Mouse (Mus musculus): Measurements from ENCODE around the gene Rnf214.

Rnf214 gene

GRCm38 (mm10) chr9:45935628-45936210, 29.0 kb upstream of the Rnf214 start, which contains the start of gene Tagln:
Gene Tagln, minus strand, starts transcription at chr9:45936058.
- DNase-seq: no peak

- DNase-seq: peak; percentile 60
Measured at GRCm38 (mm10) chr9:45932571-45933415, 26.1 kb upstream of the Rnf214 start.

DNA sequence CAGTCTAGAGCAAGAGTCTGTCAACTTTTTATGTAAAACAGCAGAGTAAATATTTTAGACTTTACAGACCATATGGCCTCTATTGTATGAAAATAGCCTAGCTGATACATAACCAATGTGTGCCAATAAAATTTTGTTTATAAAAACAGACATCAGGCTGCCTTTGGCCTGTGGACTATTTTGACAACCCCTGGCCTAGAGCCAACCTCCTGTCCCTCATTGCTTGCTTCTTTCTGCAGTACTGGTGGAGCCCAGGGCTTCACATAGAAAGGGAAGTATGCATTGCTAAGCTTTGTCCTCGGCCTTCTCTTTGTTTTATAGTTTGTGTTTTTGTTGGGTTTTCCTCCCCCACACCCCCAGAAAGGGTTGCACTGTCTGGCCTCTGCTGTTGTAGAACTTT, 25.2 kb upstream of the Rnf214 start:
- DNase-seq: no peak

- no peak for DNase-seq
Measured at GRCm38 (mm10) chr9:45929285-45929684, 22.6 kb upstream of the Rnf214 start.

GRCm38 (mm10) chr9:45919895-45920294, 13.2 kb upstream of the Rnf214 start:
- no peak for DNase-seq

DNA sequence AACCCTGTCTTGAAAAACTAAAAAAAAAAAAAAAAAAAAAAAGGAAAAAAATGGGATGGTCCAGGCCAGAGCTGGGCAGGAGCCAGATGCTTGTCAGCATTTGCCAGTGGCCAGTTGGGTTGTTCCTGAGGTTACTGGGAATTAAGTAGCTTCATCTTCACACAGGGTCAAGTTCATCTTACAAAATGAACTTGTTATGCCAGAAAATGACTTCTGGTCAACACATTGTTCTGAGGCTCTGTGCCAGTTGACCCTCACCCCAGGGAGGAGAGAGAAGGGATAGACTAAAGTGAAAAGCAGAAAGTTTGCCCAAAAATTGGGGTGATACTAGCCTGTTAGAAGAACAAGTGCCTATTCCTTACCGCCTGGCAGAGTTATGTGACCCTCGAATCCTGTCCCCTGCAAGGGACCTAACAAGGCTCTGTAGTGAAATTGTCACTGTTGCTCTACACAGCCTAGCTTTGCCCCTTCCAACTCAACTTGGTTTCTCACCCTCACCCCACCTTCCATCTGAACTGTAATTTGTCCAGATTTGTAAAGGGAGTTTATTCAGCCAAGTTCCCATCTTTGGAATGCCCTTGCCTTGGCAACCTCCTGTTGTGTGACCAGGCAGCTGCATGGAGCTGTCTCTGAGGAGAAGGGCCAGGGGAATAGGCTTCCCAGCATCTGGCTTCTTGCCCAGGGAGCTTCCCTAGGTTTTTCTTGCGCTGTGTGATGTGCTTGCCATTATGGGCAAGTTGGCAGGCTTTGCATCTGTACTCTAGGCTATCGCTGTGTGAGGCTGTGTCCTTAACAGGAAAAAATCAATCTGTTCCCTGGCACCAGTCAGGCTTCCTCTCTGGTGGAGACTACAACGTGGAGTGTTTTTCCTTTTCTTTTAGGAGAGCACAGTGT, 10.6 kb upstream of the Rnf214 start:
- peak; percentile 62 for DNase-seq

DNA sequence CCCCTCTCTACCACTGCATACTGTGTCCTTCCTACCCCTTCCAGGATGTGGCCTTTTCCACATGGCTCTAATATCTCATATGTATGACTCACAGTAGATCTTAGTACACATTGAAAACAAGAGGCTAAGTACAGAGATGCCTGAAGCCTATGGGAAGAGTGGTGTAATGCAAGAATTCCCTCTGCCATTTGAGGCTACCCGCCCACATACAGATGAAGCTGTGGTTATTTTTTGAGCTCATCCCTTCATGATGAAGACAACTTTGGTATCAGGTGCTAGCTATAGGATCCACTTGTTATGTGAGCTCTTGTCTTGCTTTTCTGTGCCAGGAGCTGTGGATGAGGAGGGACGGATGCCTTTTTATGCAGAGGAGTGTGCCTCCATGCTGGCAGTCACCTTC, 8.9 kb upstream of the Rnf214 start:
- no peak for DNase-seq

- DNase-seq: no peak
Measured at GRCm38 (mm10) chr9:45911673-45912072, 5.0 kb upstream of the Rnf214 start.

- DNase-seq: no peak
Measured at GRCm38 (mm10) chr9:45910995-45911394, 4.3 kb upstream of the Rnf214 start.

- no peak for DNase-seq
Measured at GRCm38 (mm10) chr9:45907078-45907428, 342 bp upstream of the Rnf214 start.

DNA sequence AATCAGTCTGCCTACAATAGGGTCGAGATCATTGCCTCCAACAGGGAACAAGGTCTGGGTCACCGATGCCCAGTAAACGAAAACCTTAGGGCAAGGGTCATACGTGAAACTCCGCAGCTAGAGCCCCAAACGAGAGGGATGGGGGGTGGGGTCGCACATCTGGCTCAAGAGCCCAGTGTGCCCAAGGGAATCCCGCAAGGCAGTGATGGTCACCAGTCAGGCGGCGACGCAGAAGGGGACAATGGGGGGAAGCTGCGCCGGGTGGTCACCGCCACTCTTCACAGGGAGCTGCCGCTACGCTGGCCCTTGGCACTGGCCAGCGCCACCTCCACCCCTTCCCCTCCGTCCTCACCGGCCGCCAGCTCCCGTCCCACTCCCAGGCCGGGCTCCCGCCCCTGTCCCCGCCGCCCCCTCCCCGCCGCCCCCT, 887 bp downstream of the Rnf214 start:
- no peak for DNase-seq

GRCm38 (mm10) chr9:45905196-45905595, 1.5 kb downstream of the Rnf214 start:
- no peak for DNase-seq

DNA sequence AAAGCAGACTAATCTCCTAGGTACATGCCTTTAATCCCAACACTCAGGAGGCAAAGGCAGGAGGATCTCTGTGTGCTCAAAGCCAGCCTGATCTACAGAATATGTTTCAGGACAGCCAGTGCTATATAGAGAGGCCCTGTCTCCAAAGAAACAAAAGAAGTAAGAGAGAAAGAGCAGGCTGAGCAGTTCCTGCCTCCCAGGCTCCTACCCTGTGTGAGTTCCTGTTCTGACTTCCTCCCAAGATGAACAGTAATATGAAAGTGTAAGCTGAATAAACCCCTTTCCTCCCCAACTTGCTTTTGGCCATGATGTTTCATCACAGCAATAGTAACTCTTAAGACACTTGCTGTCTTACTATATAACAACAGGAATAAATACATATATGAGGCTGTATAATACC, 13.0 kb downstream of the Rnf214 start:
- no peak for DNase-seq

DNA sequence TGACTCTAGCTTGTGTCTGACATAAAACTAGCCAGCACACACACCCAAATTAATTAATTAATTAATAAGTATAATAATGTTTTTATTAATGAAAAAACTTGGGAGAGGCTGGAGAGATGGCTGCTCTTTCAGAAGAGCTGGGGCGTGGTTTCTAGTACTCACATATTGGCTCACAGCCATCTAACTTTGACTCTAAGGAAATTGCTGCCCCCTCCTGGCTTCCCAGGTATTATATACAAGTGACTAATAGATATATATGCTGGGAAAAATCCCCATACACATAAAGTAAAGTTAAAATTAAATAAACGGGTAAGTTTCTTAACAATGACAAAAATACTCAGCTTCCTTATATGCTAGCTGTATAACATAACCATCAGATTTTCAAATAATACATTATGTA, 28.8 kb downstream of the Rnf214 start:
- no peak for DNase-seq

- no peak for DNase-seq
Measured at GRCm38 (mm10) chr9:45870265-45870664, 36.4 kb downstream of the Rnf214 start.

DNA sequence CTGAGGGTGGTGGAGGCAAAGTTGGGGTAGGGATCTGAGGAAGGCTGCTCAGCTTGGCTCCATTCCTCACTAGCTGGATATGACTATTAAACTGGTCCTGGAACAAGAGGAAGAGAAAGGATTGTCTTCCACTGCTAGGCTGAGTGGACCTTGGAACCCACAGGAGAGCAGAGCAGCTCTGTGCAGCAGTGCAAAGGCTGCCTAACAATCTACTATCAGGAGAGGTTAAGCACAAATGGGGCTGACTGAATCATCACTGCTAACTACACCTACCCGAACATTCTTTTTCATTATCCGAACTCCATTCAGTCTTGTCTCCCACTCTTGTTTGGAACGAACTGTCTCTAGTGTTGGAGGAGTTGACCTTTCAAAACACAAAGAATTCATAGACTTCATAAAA, 37.5 kb downstream of the Rnf214 start:
- no peak for DNase-seq

- no peak for DNase-seq
Measured at GRCm38 (mm10) chr9:45861813-45862212, 44.9 kb downstream of the Rnf214 start.

- DNase-seq: no peak
Measured at GRCm38 (mm10) chr9:45859364-45859763, 47.3 kb downstream of the Rnf214 start.

- peak; percentile 62 for DNase-seq
Measured at GRCm38 (mm10) chr9:45854136-45854535, 52.6 kb downstream of the Rnf214 start.

- DNase-seq: no peak
Measured at GRCm38 (mm10) chr9:45853695-45854094, 53.0 kb downstream of the Rnf214 start.

DNA sequence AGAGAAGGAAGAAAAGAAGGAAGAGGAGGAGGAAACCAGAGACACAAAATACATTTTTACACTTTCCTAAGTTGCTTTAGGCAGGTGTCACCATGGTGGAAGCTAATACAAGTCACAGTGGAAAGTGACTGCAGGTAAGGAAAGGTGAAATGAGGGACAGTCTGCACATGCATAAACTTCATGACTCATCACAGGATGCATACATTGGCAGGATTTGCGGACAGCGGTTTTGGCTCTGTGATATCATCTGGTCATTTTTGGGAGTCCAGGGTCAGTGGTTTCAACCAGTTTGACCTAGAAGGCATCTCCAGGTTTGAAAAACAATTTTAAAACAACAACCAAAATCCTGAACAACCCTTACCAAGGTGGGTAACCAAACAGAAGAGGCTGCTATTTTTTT, 54.9 kb downstream of the Rnf214 start:
- DNase-seq: no peak

GRCm38 (mm10) chr9:45851330-45851729, 55.4 kb downstream of the Rnf214 start:
- DNase-seq: no peak

DNA sequence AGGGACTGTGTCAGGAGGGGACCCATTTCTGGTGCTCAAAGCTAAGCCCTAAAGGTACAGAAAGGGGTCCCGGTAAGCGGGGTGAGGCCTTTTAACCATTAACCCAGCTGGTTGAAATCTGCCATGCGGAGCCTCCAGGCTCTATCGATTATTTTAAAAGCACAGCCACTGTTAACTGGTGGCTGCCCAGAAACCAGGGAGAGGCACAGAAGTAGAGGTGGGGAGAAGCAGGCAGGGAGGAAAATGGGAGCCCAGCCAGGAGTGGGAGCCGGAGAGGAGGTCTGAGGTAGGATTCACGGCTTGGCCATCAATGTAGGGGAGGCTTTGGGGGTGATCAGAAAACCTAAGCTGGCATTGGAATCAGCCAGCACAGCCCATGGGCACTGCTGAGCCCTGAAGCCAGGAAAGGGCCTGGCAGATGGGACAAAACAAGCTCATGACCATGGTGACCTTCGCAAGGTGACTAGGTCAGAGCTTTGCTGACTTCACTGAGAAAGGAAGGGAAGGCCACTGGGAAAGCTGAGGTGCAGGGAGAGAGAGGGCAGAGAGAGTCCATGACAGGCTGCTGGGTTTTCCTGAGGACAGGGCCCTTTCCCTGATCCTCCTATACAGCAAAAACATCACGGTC, 56.1 kb downstream of the Rnf214 start:
- no peak for DNase-seq

Measured in layer of hippocampus, adult 9-11 months (tissue).